Mouse (Mus musculus): ENCODE measurements around the gene Wdr11.

Wdr11 gene

DNA sequence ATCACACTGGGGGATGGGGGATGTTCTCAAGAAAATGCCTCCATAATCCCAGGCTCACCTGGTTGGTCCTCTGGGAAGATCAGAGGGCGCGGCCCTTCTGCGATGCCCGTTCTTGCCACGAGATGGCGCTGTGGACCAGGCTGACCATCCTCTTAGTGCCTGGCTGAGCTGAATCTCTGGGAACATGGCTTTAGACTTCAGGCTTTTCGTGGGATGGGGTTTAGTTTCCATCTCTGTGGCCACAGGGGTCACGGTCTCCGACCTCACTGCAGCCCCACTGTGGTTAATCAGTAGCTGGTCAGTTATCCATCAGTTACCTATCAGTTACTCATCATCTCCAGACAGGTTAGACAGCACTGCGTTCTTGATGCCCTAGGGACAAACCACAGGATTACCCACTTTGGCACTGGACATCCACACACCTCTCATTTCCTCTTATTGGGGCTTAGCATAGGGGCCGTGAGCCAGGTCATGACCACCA, 62.2 kb downstream of the Wdr11 start:
- peak; percentile 76 to 77 for DNase-seq

DNA sequence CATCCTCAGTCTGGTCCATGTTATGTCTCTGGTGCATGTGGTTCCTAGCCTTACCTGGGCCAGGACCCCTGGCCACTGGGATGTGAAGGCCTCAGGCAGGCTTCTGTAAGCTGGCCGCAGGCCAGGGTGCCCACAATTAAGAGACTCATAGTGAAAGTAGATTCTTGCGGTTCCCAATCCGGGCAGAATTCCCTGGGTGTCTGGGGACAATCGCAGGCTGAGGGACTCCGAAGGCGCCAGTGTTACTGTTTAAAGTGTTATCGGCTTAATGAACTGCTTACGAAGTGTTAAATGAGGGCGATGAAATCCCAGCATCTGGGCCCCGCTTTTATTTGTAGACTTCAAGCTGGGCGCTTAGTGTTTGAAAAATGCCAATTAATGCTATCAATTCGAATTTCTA, 63.3 kb downstream of the Wdr11 start:
- no peak for DNase-seq

DNA sequence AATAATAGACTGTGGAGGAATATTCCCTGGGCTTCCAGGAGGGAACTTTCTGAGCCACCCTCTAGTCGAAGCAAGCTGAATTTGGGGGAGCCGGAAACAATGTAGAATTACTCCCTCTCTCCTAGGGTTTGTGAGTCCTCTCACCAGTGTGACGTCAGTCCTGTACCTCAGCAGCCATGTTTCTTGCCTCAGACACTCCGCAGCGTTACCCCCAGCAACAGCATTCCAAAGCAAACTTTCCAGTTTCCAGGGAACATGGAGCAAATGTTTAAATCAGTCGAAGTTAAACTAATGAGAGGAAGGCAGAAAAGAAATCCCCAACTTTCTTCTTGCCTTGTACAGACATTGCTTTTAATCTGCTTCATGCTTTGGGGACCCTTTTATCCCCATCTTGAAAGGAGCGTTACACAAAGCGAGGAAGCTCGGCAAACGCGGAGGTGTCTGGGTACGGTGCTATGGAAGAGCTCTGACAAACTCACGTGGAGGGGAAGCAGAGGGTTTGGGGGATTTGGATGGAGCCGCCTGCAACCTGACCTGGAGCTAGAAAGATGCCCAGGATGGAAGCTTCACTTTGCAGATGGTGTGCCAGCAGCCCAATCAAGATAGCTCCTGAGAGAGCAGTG, 64.1 kb downstream of the Wdr11 start:
- no peak for DNase-seq

DNA sequence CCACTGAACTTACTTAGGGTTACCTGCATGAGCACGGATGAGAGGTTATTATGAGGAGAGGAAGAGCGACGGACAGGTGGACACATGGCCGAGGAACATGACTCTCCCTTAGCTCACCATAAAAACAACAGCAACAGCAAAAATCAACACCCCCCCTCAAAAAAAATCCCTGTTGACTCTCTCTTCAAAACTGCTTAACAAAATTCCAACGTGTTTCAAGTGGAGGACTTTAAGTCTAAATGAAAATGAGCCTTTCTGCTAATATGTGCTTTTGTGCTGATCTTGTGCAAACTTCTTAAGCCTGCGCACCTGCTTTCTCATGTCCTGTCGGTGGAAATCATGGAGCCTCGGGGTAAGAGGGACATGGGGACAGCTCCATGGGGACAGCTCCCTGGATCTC, 66.2 kb downstream of the Wdr11 start:
- DNase-seq, result no peak

DNA sequence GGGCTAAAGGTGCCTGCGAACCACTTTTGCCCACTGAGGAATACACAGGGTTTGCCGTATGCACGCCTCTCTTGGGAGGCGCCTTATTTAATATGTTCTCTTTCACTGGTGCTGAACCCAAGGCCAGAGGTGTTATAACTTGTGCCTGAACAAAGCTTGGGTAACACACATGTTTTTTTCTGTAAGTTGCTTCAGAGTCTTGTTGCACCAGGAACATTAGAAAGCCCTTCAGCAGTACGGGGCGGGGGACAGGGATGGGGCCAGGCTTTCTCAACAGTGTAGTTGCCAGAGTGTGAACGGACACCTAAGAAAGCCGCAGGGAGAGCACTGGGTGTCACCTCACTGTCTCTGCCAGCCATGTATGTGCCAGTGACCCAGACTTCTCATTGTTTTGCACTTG, 68.1 kb downstream of the Wdr11 start:
- no peak for DNase-seq

DNA sequence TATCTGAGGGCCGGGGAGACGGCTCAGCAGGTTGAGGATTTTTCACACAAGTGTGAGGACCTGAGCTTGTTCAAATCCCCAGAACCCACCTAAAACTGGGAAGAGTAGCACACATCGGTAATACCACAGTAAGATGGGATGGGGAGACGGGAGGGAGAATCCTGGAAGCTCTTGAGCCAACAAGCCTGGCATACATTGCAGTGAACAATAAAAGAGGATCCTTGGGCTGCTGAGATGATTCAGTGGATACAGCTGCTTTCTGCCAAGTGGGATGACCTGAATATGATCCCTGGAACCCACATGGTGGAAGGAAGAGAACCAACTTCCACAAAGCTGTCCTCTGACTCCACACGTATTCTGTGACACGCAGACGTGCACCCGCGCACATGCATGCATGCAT, 68.9 kb downstream of the Wdr11 start:
- DNase-seq, result no peak

DNA sequence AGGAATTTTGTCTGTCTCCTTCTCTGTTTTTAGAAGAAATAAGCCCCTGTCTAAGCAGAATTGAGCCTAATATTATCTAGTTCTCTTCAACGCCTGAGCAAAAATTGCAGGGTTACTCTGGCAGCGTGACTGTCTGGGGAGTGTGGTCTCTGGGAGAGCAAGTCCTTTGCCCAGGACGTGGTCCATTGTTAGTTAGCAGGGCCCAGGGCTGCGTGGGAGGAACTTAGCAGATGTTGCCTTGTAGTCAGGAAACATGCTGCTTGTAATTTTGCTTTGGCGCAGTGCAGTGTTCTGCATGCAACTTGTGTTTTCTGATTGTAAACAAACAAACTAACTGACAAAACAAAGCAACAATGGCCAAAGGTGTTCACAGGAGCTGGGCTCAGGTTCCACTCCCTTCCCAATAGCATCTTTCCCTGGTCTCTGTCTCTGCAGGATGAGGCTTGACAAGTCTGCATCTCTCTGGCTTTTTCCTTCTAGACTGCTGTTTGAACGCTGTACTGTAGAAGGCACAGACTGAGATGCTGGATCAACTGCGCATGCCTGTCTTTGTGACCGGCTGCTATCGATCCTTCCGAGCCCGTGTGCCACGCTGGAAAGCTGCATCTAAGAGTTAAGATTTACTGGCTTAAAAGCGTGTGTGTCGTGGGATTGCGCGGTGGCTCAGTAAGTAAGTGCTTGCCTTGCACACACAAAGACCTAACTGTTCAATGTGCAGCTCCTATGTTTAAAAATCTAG, 70.6 kb downstream of the Wdr11 start:
- DNase-seq, result no peak

DNA sequence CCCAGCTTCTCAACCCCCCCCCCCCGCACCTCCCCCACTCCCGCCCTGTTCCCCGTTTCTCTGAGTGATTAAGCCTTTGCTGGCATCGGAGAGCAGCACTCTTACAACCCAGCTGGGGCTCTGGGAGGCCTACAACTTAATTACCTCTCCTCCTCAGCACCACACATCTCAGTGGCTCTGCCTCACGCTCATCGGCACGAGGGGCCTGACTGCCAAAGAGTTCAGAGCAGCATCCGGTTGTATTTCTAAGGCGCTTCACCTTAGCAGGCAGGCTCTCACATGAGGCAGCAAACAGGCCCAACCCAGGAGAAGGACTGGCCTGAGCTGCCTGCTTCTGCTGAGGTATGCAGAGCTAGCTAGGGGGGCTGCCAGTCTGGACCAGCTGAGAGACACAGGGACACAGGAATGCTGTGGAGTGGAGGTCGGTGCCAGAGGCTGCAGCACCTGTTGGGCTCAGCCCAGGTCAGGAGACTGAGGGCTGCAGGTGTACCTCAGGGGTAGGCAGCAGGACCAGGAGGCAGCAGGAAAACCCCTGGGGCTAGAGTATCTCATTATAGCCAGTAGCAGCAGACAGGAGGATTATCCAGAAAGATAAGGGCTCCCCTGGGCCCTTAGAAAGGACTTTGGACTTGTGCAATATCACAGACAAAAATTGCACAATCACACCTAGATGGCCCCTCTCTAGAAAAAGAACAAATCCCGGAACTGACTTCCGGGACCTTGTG, 72.3 kb downstream of the Wdr11 start:
- peak in 1 of 2 experiments; percentile 52 for DNase-seq

DNA sequence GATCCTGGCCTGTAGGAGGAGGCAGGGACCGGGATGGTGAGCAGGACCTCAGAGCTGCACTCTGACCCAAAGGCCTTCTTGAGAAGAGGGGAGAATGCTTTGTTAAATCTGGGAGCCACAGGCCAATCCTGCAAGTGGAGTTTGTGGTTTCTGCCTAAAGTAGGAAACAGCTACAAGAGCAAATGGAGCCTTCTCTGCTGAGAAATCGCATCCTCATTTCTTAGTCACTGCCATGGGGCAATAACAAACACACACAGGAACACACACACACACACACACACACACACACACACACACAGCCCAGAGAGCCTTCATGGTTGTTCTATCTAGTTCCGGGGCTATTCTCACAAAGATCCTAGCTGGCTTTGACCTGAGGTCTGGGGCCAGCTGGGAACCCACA, 73.7 kb downstream of the Wdr11 start:
- no peak for DNase-seq

DNA sequence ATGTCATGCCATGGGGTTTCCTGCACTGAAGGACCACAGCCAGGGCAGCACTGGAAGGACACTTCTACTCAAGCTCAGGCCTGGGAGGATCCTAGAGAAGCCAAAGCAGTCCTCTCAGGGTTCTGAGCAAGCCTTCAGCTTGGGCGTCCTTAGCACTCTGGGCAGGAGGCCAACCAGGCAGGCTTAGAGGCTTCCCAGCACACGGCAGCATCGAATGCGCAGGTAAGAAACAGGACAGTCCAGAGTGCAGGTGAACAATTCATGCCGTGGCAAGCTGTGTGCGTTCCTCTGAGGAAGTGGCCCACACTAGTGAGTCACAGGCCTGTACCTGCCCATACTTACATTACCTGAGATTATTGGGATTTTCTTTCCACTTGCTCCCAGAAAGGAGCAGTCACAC, 74.3 kb downstream of the Wdr11 start:
- peak; percentile 39 to 64 for DNase-seq

DNA sequence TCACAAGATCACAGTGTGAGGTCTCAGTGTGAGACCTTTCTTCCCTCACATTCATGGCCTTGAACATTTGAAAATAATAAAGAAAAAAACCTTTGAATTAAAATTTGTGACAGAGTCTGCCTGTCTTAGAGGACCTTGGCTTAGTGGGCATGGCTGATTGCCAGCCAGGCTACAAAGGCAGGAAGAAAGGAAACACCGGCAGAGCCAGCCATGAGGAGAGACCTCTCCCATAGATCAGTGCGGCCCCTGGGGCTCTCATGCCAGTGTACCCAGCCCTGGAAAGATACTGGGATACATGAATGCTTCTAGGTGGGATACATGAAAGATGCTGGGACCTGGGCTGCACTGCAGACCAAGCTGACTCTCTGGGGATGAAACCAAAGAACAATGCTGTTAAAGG, 74.9 kb downstream of the Wdr11 start:
- no peak for DNase-seq

DNA sequence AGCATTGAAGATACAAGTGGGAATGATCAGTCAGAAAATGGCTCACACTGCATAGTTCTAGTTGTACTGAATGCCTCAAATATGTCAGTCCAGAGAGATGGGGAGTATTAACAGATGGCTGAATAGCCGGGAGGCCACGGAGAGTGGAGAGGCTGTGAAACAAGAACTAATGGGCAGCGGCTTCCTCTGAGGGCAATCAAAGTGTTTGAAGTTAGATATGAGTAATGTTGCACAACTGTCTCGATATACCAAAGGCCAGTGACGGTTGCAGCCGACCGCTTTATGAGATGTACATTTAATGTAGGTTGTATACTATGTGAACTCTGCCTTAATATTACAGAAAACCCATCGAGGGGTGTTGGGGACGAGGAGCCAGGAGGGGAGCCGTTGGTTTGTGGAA, 78.6 kb downstream of the Wdr11 start:
- no peak for DNase-seq

DNA sequence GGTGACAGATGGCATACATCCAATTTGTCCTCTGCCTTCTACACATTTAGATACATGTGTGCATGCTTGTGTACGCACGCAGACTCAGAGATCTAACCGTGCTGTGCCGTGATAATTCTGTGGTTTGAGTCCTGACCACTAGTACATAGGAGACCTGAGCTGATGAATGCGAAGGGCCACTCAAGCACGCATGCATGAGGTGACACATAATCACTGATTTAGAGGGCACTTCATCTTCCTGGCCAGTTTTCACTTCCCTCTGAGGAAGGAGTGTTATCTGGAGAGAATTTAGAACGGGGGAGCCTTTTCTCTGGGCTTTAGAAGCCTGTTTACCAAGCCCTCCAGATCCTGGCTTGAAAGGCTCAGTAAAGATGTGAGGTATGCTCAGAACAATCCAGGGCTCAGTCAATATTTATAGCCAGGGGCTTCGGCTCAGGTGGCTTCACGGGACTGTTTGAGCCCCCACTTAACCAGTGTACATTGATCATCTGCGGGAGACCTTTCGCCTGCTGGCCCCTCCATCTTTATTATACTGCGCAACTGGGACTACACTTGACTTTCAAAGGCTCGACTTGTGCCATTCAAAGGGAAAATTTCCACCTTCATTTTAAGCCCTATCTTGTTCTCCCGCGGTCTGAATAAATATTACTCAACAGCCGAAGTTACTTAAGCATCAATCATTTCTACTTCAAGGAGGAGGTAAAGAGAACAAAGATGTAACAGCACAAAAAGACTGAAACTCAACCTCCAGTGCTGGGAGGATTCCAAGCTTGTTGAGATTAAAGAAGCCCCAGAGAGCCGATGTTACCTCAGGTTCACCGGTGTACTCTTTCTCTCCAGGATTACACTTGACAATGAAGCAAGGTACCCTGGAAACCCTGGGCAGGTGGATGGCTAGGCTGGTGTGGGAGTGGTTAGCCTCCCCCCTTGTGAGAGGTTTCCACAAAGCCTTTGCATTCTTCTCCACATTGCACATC, 80.3 kb downstream of the Wdr11 start:
- peak; percentile 79 to 85 for DNase-seq

DNA sequence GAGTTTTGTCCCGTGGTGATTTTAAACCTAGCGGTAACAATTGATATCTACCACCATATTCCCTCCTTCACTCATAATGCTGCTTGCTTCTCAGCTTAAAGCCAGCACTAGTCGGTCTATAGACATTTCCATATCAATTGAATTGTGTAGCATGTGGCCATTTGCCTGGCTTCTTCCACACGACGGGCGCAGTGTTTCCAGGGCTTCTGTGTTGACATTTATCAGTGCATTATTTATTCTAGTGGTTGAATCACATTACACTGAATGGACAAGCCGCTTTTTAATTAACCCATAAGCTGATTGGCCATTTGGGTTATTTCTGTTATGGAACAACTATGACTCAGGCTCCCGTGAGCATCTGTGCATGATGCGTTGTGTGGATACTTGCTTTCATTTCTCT, 82.1 kb downstream of the Wdr11 start:
- no peak for DNase-seq

DNA sequence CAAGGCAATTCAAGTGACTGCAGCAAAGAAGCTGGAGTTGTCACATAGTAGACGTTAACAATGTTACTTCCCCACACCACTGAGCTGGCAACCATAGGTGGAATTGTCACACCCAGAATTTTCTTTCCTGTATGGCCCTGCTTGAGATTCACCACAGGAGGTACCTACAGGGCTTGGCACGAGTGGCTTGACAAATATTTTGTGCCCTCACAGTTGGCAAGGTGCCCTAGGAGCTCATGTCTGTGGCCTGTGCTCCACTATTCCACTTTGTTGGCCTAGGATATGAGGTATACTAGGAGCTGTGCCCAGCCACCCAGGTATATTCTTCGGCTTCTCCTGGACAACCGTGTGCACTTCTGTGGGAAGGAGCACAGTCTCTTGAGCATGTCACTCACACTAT, 82.9 kb downstream of the Wdr11 start:
- peak in 1 of 2 experiments; percentile 46 for DNase-seq

DNA sequence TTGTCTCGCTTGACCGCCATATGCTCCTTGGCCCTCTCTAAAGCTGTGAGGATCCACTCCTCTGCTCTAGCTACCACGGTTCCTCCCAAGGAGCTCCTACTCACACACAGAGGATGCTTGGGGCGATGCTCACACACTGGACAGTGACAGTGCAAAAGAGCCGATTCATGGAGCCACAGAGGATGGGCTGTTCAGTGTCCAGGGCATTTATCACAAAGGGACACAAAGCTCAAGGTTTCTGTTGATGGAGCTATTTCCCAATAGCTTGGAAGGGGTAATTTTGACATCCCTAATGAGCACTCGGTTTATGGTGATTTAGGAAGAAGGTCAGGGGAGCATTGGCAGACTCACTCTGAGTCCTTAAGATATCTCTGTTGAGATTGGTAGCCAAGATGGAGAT, 84.2 kb downstream of the Wdr11 start:
- DNase-seq, result no peak

DNA sequence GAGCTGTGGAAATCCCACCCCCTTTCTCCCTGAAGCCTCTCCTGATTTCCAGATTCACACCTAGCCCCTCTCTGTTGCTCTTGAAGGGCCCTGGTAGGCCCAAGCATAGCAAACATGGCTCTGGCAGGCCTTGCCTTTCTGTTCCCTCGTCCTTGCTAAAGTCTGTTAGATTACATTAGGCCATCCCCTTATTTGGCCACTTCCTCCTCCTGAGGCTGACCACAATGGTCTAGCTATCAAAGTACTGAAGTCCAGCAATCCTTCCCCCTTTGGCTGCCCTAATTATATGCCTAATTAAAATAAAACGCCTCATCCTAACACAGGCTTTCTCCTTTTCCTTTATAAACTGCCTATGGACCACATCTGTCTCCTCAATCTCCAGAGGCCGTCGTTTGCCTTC, 85.5 kb downstream of the Wdr11 start:
- DNase-seq, result no peak

DNA sequence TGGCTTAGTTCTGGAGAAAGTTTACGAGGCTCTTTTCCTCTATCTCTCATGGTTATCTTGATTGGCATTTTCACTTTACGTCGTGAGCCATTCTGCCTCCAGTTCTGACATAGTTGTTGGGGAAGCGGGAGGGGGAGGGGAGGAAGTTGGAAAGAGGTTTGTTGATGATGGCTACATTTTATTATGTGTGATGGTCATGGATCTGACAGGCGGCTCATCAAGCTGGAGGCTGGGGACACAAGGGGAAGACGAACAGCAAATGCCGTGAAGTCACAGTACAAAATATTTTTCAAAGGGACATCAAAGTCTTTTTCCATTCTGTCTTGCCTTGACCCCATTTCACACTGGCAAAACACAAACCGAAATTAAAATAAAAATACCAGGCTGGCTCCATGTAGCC, 86.8 kb downstream of the Wdr11 start:
- DNase-seq, result no peak

DNA sequence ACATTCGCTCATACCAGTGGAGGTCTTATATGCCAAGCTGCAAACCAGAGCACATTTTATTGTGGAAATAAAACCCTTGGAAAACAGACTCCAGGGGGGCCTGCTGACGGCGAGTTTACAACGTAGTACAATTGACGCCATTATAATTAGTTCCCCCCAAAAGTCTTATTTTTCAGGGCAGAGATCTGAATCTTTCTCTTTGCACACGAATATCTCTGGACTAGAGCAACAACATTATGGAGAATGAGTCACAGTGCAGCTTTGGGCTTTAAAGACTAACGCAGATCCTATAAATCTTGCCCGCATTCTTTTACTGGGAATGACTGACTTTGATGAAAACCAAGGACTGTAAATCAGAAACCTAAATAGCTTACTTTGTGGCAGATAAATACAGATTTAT, 87.3 kb downstream of the Wdr11 start:
- no peak for DNase-seq

DNA sequence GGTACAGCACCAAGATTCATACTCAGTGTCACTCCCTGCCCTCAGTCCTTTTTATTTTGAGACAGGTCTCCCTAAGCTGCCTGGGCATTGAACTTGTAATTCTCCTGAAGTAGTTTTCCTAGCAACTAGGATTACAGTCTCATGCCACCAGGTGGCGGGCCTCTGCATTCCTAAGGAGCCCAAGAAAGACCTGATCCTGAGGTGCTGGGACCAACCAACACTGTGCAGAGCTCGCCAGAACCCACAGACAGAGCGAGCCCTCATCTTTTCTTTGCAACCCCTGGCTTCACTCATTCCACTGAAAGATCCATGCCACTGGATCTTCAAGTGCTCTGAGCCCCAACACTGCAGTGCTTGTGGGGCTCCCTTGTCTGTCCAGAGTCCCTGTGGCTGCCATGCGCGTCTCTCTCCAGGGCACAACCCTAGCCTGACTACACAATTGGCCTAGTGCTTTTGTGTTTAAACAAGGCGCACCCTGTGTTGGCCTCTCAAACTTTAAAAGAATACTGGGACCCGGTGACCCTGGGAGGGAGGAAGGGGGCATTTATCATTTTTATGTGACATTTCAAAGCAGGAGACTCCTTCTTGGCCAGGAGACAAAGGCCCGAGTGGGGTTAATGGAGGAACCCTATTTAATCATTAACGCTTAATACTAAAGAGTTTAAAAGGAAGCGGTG, 89.0 kb downstream of the Wdr11 start:
- DNase-seq, result peak; percentile 61 to 71

DNA sequence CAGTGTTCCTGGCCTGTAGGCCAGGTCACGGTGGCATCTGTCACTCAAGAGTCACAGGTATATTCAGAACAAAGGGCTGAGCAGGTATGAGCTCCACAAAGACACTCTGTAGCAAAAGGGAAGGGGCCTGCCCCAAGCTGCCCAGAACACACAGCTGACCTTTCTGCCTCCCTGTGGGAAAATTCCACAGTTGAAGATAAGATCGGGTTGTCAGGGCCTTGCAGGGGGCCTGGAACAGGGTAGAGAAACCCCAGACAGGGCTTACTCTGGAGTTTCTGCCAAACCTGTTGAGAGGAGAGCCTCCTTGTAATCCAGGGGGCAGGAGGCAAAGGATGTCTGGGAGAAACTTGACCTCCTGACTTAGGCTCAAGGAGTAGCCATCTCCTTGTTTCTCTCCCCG, 90.9 kb downstream of the Wdr11 start:
- DNase-seq, result peak in 1 of 2 experiments; percentile 2

DNA sequence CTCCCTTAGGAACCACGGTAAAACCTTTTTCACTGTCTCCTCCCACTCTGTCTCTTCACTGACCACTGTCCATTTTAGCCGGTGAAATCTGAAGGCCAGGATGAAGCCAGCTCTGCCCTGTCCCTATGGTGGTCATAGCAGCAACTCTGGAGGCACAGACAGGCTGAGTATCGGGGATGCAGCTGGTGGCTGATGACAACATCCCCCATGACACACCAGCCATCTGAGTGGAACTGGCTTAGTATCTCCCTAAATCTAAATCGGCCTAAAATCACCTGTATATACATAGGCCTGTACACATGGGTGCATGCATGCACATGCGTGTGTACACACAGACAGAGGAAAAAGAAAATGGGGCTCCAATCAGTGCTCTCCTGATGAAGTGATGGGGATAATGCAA, 93.7 kb downstream of the Wdr11 start:
- peak in 1 of 2 experiments; percentile 2 for DNase-seq

Data from lung, adult 18-20 months (tissue).